Mouse (Mus musculus) layer of hippocampus, adult 18-20 months (tissue): ENCODE results near the gene Coq4. TPM values are rescaled to one million over a fixed set of nuclear protein-coding genes. Genes with fewer than 3 reads are reported as not detected.
"Not testable (repeated sequence)": the region's sequence is repeated elsewhere in the genome, so short reads cannot be mapped to it uniquely, and the experiment has no call there.

Experiments
- DNase-seq, 2 experiments: peaks; one replicate each; pipeline ENCODE4 v3.0.0; 2022; ENCODE audit warnings: low spot score in 2 of 2
- long read RNA-seq: library from polyadenylated mRNA; stranded (forward); transcript quantifications from one replicate; pipeline ENCODE4 v2.0.0, GENCODE M21; 2021
- total RNA-seq, 2 experiments: library from RNA; stranded (reverse); gene quantifications; 2 replicates each; pipeline ENCODE4 v1.2.3; 2021

Coq4 gene
- 10 to 100 TPM; 22.4 to 25.2 TPM for total RNA-seq
- long read RNA-seq, transcript Coq4-201 (7 exons, 1,991 nt), result major isoform, 11 of 15 reads
- long read RNA-seq, partial matches to known transcripts, result 1 of 15 reads
- long read RNA-seq, other reads (novel, unspliced or antisense), result 1 of 15 reads

DNA sequence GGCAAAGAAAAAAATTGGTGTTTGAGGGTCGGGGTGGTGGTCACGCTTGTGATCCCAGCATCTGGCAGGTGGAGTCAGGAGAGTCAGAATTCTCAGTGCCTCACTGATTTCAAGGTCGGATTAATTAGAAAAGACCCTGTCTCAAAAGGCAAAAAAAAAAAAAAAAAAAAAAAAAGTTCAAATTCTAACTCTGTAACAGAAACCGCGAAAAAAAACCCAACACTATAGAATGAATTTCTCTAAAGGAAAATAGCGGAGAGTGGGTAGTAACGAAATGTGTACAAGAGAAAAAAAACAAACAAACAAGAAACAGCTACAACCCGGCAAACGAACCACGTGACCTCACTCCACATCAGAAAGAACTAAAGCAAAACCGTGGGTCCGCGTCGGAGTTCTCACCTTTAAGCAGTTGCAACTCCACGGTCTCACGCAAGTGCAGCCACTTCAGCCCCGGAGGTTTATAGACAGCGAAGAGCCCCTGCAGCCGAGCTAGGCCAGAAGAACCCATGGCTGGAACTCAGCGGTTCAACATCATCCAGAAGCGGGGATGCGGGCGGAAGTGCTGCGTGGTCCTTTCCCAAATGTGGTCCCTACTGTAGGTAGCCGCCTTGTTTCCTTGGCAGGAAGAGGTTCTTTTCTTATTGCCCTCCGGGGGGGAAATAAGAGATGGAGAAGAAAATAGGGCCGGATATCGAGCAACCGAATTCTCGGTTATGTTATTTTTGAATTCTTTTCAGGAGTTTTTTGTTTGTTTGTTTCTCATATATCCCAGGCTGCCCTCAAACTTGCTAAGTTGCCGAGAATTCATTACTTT is at the start of gene Coq4:
Coq4 (plus strand) TSS at position 390 of the 814 bp plus-strand sequence.
- peak; percentile 90 to 96 for DNase-seq

DNA sequence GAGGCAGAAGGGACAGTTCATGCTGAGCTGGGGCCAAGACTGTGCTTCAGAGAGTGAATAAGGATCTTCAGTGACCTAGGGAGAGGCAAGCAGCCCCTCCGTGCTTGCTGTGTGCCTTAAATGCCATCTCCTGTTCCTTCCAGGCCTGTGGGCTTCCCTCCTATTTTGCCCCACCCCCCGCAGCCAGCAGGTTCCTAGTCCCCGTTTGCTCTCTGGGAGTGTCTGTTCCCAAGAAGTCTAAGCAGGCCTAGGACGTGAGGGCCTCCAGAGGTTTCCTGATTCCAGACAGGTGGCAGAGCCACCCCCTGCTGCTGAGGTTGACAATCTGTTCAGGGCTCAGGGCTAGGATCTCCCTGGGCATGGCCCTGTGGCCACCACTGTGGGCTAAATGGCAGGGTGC is 48.5 kb upstream of the Coq4 start:
- no peak for DNase-seq

DNA sequence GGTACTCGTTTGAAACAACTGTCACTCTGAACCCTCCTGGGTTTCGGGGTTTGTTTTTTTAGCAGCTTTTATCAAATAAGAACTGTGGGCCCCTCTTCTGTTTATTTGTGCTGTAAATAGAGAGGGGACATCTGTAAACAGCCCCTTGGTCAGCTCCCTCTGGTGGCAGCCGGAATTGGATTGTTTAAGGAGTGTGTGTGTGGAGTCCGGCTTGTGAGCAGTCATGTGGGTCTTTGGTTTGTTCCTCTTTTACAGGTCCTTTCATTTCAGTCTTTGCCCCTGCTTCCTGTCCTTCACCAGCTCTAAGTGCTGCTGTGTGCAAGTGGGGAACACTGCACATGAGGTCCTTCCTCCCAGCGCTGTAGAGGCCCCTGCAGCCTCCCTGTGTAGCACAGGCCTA is 47.9 kb upstream of the Coq4 start:
- DNase-seq, result no peak

DNA sequence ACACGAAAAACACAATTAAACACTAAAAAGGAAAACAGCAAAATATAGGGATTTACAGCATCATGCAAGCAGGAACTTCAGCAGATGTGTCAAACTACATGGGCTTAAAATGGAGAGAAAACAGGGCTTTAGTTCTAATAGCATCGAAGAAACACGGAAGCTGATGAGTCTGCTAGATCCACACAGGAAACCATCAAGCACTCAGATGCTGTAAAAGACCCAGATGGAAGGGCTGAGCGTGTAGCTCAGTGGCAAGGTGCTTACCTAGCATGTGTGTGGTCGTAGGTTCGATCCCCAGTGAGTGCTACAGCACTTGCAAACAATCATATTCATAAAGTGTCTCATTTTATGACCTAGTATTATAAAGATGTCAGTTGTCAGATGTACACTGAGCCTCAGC is 46.1 kb upstream of the Coq4 start:
- no peak for DNase-seq

DNA sequence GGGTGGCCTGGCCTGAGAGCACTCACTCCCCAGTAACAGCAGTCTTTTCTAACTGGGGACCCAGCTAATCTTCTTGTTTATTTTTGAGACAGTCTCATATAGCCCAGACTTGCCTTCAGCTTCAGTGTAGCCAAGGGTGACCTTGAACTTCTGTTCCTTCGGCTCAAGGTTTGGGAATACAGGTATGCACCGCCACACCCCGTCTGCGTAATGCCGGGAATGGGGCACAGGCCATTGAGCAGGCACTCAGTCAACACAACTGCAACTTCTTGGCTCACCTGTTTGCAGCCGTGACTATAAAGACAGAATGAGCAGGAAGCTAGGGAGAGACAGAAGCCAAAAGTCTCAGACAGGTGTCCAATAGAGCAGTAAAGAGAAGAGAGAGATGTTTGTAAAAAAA is 43.0 kb upstream of the Coq4 start:
- DNase-seq, result no peak

DNA sequence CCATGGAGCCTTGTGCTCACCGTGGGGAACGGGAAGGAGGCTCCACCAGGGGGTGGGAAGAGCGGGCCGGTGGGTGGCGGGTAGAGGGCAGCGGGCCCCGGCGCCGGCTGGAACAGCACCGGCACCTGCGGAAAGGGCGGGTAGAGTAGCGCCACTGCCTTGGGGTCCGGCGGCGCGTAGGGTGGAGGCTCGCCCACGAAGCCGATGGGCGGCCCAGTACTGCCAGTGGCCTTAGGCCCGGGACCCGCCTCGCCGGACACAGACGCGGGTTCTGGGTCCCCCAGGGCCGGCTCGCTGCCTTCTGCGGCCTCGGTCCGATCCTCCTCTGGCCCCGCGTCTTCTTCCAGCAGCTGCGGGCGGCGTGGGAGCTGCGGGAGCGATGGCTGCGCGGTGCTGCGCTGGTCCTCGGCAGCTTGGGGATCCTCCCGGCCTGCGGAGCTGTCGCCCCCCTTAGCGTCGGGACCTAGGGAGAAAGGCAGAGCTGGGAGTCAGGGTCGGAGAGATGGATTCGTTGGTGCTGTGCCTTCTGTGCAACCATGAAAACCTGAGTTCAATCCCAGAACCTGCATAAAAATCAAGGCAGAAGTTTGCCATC is 40.0 kb upstream of the Coq4 start:
- DNase-seq, result no peak

DNA sequence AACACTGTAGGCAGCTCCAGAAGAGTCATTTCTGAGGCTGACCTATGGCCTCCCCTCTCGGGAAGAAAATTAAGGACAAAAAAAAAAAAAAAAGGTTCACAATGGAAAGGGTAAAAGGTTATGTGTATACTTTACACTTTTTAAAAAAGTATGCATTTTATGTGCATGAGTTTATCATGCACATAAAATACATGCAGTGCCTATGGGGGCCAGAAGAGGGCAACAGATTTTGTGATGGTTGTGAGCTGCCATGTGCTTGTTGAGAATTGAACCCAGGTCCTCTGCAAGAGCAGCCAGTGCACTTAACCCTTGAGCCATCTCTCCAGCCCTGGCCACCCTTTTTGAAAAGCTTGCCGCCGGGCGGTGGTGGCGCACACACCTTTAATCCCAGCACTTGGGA is 39.4 kb upstream of the Coq4 start:
- no peak for DNase-seq

DNA sequence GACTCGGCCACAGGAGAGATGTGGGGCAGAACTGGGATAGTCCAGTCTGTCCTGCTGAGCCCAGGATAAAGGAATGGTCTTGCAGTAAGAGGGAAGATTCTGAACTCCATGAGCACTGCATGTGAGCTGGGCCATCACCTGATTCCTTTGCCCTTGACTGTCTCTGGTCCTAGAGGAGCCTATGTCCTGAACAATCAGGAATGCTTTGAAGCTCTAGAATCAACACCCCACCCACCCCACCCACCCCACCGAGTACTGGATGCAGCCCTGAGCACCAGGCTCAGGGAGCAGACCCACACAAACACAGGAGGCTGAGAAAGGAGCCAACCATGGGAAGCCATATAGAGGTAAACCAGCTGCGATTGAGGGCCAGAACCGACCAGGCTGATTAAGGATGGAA is 38.8 kb upstream of the Coq4 start:
- DNase-seq, result no peak

DNA sequence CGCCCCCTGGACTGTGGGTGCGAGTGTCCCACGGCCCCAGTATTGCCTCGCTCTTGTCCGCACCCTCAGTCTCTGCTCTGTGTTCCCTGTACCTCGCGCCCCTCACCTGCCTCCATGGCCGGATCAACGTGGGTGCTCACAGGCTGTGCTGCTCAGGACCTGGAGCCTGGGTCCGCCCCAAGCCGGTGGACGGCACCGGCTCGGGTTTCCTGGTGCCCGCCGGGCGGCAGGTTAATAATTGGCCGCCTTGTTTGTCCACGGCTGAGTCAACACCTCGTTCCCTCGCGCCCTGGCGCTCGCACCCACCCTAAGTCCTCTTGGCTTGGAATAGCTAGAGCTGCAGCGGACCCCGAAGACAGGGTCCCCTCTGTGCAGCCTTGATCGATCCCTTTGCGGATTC is 35.8 kb upstream of the Coq4 start, which contains the start of gene Gm13420:
Gm13420 (minus strand) TSS at position 189 of the 400 bp plus-strand sequence.
- no peak for DNase-seq

DNA sequence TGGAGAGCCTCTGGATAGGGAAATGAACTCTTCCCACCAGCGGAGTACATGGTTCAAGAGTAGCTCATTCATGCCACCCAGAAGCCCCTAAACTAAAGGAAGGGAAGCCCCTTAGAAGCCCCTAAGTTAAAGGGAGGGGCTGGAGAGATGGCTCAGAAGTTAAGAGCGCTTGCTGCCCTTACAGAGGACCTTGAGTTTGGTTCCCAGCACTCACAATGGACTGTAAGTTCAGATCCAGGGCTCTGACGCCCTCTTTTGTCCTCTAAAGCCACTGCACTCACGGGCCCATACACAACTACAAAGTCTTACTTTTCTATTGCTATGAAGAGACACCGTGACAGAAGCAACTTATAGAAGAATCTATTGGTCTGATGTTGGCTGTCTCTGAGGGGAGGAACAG is 34.9 kb upstream of the Coq4 start:
- no peak for DNase-seq

DNA sequence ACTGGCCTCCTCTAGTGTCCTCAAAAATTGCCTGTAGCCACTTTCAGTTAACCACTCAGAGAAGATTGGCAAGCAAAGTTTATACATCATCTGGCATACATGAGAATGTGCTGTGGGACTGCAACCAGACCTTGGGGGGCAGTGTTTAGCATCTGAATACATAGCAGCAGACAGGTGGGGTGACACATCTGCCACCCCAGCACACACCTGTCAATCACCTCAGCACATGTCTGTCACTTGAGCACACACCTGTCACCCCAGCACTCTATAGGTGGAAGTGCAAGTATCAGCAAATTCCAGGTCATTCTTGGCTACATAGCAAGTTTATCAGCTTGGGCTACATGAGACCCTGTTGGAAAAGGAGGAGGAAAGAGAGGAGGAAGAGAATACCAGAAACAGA is 31.6 kb upstream of the Coq4 start:
- DNase-seq, result no peak

DNA sequence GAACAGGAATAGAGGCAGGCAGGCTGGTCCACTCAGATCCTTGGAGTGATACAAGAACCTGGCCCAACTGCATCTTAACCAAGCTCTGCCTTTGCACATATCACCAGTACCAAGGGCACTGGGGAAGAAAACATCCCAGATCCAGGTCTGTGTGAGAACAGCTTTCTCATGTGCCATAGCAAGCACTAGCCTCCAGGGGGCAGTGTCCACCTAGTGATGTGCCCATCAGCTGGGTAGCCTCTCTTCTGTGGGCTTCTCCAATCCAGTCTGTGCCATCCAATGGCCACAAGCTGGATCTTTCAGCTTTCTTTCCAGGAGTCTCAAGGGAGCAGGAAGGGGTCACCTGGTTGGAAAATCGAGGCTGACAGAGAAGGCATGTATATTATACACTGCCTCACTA is 22.5 kb upstream of the Coq4 start:
- DNase-seq, result peak; percentile 25 to 64

DNA sequence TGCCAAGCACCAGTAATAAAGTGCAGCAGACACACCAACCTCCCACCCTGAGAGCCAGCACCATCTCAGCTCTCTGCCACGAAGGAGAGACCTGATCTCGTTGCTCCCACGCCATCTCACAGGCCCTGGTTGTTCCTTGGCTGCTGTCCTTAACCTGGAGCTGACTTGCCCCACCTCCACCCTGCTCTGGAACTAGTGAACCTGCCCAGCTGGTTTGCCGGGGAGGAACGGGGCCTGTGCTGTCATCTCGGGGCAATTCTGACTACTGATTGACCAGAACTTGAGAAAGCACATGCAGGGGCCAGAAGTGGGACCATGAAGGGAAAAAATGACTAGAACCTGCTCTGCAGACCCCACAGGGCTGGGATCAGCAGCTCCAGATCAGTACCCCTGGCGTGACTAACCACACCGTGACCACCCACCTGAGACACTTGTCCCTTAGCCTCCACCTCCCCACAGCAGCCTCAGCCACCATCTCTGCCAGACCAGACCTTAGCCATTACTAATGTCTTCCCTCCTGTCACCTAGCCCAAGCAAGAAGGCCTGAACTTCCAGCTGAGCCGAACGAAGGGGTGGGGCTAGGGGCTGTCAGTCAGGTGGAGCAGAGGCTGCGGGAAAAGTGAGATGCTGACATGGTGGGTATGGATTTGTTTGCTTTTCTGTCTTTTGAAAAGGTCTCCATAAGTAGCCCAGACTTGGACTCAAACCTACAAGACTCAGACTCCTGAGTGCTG is 19.1 kb upstream of the Coq4 start:
- DNase-seq, result no peak

DNA sequence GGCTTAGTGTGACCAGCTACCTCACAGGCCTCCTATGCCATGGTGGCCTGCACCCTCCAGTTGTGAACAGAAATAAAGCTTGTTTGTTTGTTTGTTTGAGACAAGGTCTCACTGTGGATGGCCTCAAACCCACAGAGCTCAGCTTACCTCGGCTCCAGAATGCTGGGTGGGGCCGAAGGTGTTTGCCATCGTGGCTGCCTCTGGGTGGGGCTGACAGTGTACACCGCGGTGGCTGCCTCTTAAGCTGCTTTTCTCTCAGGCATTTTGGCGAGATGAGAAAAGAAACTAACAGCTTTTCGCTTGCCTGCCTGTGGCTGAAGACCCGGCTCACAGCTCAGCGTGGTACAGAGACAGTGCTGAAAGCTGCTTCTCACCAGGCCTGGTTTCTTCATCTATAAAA is 18.4 kb upstream of the Coq4 start:
- no peak for DNase-seq

DNA sequence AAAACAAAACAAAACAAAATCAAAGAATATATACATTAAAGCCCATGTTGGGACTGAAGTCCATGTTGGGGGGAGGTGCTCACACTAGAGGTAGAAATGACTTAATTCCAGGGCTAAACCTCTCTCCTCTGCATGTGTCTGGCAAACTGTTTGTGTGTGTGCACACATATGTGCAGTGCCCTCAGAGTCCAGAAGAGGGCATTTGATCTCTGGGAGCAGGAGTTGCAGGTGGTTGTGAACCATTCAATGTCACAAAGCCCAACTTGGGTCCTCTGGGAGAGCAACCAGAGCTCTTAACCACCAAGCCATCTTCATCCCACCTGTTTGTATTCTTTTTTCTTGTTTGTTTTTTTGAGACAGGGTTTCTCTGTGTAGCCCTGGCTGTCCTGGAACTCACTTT is 17.1 kb upstream of the Coq4 start:
- DNase-seq, result no peak

DNA sequence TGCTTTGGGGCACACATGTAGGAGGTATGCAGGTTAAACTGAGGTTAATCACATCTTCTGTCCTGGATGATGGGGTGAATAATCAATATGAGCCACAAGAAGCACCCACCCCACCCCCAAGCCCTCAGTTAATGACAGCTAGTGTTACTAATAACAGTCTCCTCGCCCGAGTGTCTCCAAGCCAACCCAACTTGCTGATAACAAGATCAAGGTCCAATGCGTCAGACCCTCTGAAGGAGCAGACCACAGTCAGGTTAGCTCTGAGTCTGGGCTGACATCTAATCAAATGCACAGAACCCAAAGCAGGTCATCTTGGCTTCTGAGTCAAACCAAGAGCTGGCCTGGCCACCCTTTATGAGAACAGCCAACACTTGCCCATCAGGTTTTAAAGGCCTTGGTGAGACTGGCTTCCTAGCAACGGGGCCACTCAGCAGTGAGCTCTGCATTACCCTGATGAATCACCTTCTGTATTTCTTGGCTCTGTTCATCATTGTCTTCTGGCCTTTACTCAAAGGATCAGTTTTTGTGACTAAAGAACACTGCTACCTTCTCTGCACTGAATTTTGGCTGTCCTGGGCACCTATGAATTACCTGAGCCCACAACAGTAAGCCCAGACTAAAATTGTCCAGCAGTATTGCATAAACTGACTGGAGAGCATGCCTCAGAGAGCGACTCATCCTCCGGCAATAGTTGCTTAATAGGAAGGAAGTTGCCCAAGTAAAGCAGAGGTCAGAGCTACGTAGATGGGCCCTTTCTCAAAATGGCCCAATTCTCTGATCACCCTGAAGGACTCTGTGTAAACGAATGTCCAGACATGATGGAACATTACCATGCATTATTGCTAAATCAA is 15.5 kb upstream of the Coq4 start:
- DNase-seq, result no peak

DNA sequence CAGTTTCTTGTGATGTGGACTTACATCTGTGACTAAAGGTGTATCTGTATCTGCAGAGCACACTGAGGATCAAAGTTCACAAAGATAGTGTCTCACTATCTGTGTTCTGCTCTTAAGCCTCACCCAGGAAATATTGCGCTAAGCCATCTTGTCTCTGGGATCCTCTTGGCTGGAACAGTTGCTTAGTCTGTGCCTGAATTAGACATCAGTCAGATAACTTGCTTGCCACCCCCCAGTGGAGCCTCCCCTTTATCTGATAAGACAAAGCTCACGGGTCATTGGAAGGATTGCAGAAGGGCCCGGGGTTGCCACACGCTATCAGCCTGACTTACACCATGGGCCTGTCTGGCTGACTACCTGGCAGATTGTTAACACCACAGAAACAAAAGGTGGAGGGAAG is 14.0 kb upstream of the Coq4 start:
- DNase-seq, result no peak

DNA sequence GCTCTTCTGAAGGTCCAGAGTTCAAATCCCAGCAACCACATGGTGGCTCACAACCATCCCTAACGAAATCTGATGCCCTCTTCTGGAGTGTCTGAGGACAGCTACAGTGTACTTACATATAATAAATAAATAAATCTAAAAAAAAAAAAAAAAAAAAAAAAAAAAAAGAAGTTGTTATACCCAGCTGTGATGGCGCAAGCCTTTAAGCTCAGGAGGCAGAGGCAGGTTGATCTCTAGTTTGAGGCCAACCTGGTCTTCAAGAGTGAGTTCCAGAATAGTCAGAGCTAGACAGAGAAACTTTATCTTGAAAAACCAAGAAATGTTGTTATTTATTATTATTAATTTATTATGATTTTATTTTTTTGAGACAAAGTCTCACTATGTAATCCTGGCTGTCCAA is 6.0 kb upstream of the Coq4 start:
- not testable (repeated sequence) for DNase-seq

DNA sequence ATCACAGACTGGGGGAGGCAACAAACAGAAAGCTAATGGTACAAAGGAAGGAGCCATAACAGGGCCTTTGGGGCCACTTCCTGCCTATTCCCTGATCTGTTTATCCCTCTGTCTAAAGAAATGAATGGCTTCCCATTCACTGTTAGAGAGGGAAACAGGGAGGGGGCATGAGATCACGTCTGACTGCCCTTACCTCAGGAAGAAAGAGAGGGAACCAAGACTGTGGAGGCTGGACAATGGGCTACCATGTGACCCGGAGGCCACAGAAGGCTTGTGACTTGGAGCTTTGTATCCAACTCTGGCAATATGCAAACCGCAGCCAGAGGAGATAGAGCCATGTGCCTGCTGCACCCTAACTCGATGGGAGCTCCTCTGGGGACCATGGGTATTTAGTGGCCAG is 3.0 kb upstream of the Coq4 start:
- no peak for DNase-seq

DNA sequence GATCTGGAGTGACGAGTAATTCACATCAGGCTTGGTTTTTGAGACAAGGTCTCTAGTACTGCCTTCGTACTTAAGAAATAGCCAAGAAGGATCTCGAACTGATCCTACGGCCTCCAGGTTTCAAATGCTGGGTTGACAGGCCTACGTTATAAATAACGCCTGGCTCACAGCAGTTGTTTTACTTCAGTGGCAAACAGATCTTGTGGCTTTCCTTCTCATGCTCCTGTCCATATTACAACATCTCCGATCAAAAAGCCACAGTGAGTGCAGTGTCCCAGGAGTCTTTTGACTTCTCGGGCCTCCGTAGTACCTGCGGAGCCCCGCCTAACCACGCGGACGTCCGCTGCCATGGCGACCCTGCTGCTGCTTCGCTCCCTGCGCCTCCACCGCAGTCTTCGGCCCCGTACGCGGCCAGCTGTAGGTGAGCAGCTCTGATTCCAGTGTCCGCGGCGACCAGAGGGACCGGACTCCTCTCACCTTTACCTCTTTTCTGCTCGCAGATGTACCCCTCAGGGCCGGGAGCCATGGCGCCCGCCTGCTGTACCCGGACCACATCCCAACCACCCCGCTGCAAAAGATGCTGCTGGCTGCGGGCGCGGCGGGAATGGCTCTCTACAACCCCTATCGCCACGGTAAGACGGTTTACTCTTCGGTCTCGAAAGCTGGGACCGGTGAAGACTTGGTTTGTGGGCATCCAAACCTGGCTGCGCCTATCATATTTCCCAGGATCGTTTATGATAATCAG is 816 bp downstream of the Coq4 start, which contains the start of gene Trub2:
Trub2 (minus strand) TSS at position 566 of the 745 bp plus-strand sequence.
- peak; percentile 86 to 93 for DNase-seq
